Mouse (Mus musculus) layer of hippocampus, adult 8-10 months (tissue): ENCODE data around the gene Morc4. TPM values are rescaled to one million over a fixed set of nuclear protein-coding genes. Genes with fewer than 3 reads are reported as not detected.
A peak's percentile ranks its signal among the peaks of the same experiment; 100 is the strongest.

Source experiments
- DNase-seq, 2 experiments: peaks; one replicate each; pipeline ENCODE4 v3.0.0; 2022; ENCODE audit warnings: low spot score in 2 of 2
- total RNA-seq, 4 experiments: library from RNA; stranded (reverse); gene quantifications; 2 replicates each; pipeline ENCODE4 v1.2.4; 2022

The Morc4 gene
- total RNA-seq, 4 experiments from 2014 or later = 4.2 to 7.5 (median 5.2) TPM

DNA sequence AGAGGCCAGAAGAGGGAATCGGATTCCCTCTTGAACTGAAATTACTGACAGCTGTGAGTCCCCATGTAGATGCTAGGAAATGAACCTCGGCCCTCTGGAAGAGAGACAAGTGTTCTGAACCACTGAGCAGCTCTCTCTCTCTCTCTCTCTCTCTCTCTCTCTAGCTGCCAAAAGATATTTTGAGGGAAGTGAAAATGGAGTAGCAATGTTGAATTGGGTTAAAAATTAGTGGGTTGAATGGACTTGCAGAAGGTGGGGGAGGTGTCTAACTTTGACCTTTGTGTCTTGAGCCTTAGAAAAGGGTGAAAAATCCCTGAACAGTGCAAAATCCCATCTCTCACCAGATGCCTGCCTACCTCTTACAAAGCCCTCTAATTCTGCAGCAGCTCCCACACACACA lies 64.1 kb downstream of the Morc4 start:
- no peak for DNase-seq

- DNase-seq = no peak
Measured at GRCm38 (mm10) chrX:139805918-139806317, 65.6 kb downstream of the Morc4 start.

GRCm38 (mm10) chrX:139803028-139803427 lies 68.4 kb downstream of the Morc4 start:
- DNase-seq = no peak

- no peak for DNase-seq
Measured at GRCm38 (mm10) chrX:139800406-139800878, 71.0 kb downstream of the Morc4 start, which contains the start of gene Cldn2. Cldn2 (plus strand) TSS chrX:139800828.

GRCm38 (mm10) chrX:139799953-139800352 lies 71.5 kb downstream of the Morc4 start:
- DNase-seq = no peak

GRCm38 (mm10) chrX:139797875-139798274 lies 73.6 kb downstream of the Morc4 start:
- DNase-seq = no peak

GRCm38 (mm10) chrX:139796037-139796436 lies 75.4 kb downstream of the Morc4 start:
- DNase-seq = no peak

DNA sequence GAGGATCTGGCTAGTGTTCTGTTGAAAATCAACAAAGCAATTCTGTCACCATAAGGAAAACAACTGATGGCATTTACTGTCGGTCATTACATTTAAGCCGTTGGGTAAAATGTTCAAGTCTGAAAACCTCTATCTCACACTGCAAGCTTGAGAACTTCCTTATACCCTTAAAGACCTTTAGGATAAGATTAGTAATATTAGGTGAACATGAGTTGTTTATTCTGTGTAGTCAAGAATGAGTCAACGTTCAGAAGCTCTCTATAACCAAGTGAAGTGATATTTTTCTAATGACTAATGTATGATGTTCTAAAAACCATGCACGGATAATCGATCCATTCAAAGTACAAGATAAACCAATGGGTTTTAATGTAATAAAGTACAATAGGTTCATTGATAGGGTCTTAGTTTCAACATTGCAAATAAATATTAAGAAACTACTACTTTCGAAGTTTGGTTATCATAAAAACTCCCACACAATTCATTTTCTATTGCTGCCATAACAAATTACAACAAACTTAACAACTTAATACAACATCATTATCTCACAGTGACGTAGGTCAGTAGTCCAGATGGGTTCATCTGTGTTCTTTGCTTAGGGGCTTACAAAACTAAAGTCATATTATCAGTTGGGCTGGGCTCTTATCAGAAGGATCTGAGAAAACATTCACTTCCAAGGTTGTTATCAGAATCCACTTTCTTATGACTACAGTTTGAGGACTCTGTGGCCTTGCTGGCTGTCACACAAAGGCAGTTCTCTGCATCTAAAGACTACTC lies 77.2 kb downstream of the Morc4 start:
- DNase-seq = no peak

GRCm38 (mm10) chrX:139785764-139786163 lies 85.7 kb downstream of the Morc4 start:
- DNase-seq = no peak

DNA sequence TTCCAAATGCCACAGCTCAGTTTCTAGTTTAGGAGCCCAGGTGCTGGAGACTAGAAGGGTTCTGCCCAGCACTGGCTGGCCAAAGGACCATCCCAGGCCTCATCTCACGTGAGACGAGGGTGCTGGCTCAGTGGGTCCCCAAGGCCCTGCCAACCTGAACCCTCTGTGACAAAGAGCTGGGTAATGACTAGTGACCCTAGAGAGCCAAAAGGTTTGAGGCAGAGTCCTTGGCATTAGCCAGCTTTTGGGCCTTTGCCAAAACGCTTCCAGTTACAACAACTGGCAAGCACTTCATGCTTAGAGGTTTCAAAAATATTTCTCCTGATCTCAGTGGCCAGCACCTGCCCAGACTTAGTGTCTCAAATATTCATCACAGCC lies 88.4 kb downstream of the Morc4 start:
- no peak for DNase-seq

- DNase-seq = no peak
Measured at GRCm38 (mm10) chrX:139782278-139783044, 89.0 kb downstream of the Morc4 start, which contains the start of gene Ripply1. Ripply1 (minus strand) TSS chrX:139782353.

- no peak for DNase-seq
Measured at GRCm38 (mm10) chrX:139781563-139781962, 89.9 kb downstream of the Morc4 start.

- DNase-seq = no peak
Measured at GRCm38 (mm10) chrX:139780988-139781387, 90.5 kb downstream of the Morc4 start.

DNA sequence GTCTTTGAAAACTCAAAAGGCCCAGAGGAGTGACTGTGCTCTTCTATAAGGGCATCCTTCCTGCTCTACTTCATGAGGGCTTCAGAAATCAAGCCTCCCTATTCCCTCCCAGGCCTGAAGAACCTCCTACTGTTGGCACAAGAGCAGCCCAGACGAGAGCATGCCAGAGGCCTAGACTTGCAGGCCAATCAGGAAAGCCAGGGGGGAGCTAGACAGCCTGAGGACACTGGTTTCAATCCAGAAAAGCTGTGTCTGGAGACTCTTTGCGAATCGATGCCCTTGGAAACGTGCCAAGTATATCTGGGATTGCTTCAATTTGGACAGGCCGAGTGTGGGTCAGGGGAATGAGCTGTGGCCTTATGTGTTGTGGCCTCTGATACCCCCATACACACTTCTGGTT lies 92.1 kb downstream of the Morc4 start:
- no peak for DNase-seq

GRCm38 (mm10) chrX:139778886-139779285 lies 92.6 kb downstream of the Morc4 start:
- DNase-seq = no peak

DNA sequence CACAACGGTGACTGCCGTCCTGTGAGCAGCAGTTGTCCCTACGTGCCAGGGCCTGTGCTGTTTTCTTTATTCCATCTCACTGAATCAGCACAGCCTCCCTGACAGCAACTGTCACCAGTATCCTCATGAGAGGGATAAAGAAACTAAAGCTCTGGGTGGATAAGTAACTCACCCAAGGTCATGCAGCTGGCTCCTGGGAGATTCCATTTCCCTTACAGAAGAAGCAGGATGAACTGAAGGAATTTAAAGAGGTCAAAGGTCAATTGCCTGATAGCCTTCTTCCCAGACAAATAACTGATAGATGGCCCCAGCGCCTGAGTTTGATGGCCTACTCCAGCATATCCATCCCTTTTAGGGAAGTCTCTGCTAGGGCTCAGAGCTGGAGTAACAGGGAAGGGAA lies 94.1 kb downstream of the Morc4 start:
- no peak for DNase-seq

DNA sequence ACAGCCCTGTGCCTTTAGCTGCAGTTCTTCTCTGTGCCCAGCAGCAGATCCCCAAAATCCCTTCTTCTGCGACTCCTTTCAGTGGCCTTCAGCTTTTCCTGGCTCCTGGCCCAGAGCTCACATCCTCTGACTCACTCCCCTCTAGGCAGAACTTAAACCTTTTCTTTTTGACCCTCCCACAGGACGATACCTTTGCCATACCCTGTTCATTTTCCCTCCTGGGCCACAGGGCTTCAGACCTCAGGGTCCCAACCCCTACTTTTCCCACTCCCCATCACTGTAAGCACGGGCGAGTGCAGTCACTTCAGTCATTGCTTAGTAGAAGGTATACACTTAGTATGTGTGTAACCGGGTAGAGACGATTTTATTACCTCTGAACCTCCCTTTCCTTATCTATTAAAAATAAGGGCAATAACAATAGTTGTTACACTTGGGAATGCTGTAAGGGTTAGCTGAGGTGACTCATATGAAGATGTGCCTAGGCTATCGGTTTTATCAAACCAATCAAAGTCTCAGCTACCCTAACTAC lies 96.3 kb downstream of the Morc4 start:
- no peak for DNase-seq

GRCm38 (mm10) chrX:139774309-139775083 lies 97.0 kb downstream of the Morc4 start:
- DNase-seq = peak in 1 of 2 experiments; percentile 21
